Mouse (Mus musculus): ENCODE results near the gene Apaf1. TPM values are rescaled to one million over a fixed set of nuclear protein-coding genes. Genes with fewer than 3 reads are reported as not detected.

Apaf1 gene
- polyA plus RNA-seq, 1 experiment from 2014 or later, result 20.4 TPM

GRCm38 (mm10) chr10:90953103-90953709 lies 129.4 kb downstream of the Apaf1 start:
- ATAC-seq (ENCODE audit: low read depth), result no peak
- H3K27me3 ChIP-seq (ENCODE audit: control insufficient read depth, insufficient read depth, low read length), result no peaks in the 10 kb centered on the region
- H3K9me3 ChIP-seq (ENCODE audit: control insufficient read depth, low read length), result no peaks in the 10 kb centered on the region
- WGBS, result 91% methylated on average over 15 of the region's 15 CpGs
- no peak overlapping the region for H3K4me2 ChIP-seq (ENCODE audit: low read depth, low read length)
- no peak overlapping the region for H3K27ac ChIP-seq (ENCODE audit: low read depth, low read length)
- no peak overlapping the region for H3K9ac ChIP-seq (replicated peaks; ENCODE audit: low read depth, low read length)
- no peaks in the 10 kb centered on the region for H3K4me1 ChIP-seq (ENCODE audit: control insufficient read depth, insufficient read depth, low read length)
- H3K4me3 ChIP-seq (ENCODE audit: low read depth, low read length), result no peak overlapping the region
- H3K36me3 ChIP-seq (ENCODE audit: control insufficient read depth, insufficient read depth, low read length), result no peaks in the 10 kb centered on the region

GRCm38 (mm10) chr10:90947608-90948373 lies 134.8 kb downstream of the Apaf1 start:
- Histone ChIP-seq H3K27me3 (ENCODE audit: control insufficient read depth, insufficient read depth, low read length) (no peaks in the 10 kb centered on the region), H3K36me3 (ENCODE audit: control insufficient read depth, insufficient read depth, low read length) (no peaks in the 10 kb centered on the region), H3K27ac (ENCODE audit: low read depth, low read length) (no peak overlapping the region), H3K4me2 (ENCODE audit: low read depth, low read length) (no peak overlapping the region), H3K4me1 (ENCODE audit: control insufficient read depth, insufficient read depth, low read length) (no peaks in the 10 kb centered on the region), H3K9ac (replicated peaks; ENCODE audit: low read depth, low read length) (no peak overlapping the region), H3K9me3 (ENCODE audit: control insufficient read depth, low read length) (no peaks in the 10 kb centered on the region), H3K4me3 (ENCODE audit: low read depth, low read length) (no peak overlapping the region)
- no peak for ATAC-seq (ENCODE audit: low read depth)
- 90% methylated on average over 18 of the region's 18 CpGs for WGBS

GRCm38 (mm10) chr10:90947043-90947442 lies 135.5 kb downstream of the Apaf1 start:
- no peak overlapping the region for H3K4me2 ChIP-seq (ENCODE audit: low read depth, low read length)
- H3K9me3 ChIP-seq (ENCODE audit: control insufficient read depth, low read length), result no peaks in the 10 kb centered on the region
- no peaks in the 10 kb centered on the region for H3K36me3 ChIP-seq (ENCODE audit: control insufficient read depth, insufficient read depth, low read length)
- H3K27me3 ChIP-seq (ENCODE audit: control insufficient read depth, insufficient read depth, low read length), result no peaks in the 10 kb centered on the region
- no peak overlapping the region for H3K4me3 ChIP-seq (ENCODE audit: low read depth, low read length)
- no peaks in the 10 kb centered on the region for H3K4me1 ChIP-seq (ENCODE audit: control insufficient read depth, insufficient read depth, low read length)
- H3K9ac ChIP-seq (replicated peaks; ENCODE audit: low read depth, low read length), result no peak overlapping the region
- ATAC-seq (ENCODE audit: low read depth), result no peak
- WGBS, result 78% methylated on average over 6 of the region's 6 CpGs
- no peak overlapping the region for H3K27ac ChIP-seq (ENCODE audit: low read depth, low read length)

- Histone ChIP-seq H3K4me1 (ENCODE audit: control insufficient read depth, insufficient read depth, low read length) (no peaks in the 10 kb centered on the region), H3K4me2 (ENCODE audit: low read depth, low read length) (no peak overlapping the region), H3K4me3 (ENCODE audit: low read depth, low read length) (no peak overlapping the region), H3K9me3 (ENCODE audit: control insufficient read depth, low read length) (no peaks in the 10 kb centered on the region), H3K9ac (replicated peaks; ENCODE audit: low read depth, low read length) (no peak overlapping the region), H3K27me3 (ENCODE audit: control insufficient read depth, insufficient read depth, low read length) (no peaks in the 10 kb centered on the region), H3K27ac (ENCODE audit: low read depth, low read length) (no peak overlapping the region), H3K36me3 (ENCODE audit: control insufficient read depth, insufficient read depth, low read length) (no peaks in the 10 kb centered on the region; the same call in 1 of the 2 replicates)
- ATAC-seq (ENCODE audit: low read depth), result no peak
- WGBS, result 90% methylated on average over 14 of the region's 14 CpGs
Measured at GRCm38 (mm10) chr10:90942001-90942700, 140.4 kb downstream of the Apaf1 start.

- H3K9me3 ChIP-seq (ENCODE audit: control insufficient read depth, low read length), result no peaks in the 10 kb centered on the region
- no peak overlapping the region for H3K9ac ChIP-seq (replicated peaks; ENCODE audit: low read depth, low read length)
- H3K4me1 ChIP-seq (ENCODE audit: control insufficient read depth, insufficient read depth, low read length), result no peaks in the 10 kb centered on the region
- H3K36me3 ChIP-seq (ENCODE audit: control insufficient read depth, insufficient read depth, low read length), result no peaks in the 10 kb centered on the region; the same call in 1 of the 2 replicates
- 83% methylated on average over 15 of the region's 15 CpGs for WGBS
- no peaks in the 10 kb centered on the region for H3K27me3 ChIP-seq (ENCODE audit: control insufficient read depth, insufficient read depth, low read length)
- no peak overlapping the region for H3K4me3 ChIP-seq (ENCODE audit: low read depth, low read length)
- H3K4me2 ChIP-seq (ENCODE audit: low read depth, low read length), result no peak overlapping the region
- H3K27ac ChIP-seq (ENCODE audit: low read depth, low read length), result no peak overlapping the region
- ATAC-seq (ENCODE audit: low read depth), result no peak
Measured at GRCm38 (mm10) chr10:90940521-90941520, 141.7 kb downstream of the Apaf1 start.

Other genes starting within 250 kb of the Apaf1 start
- gene Ikbip, start 170 bp upstream of the Apaf1 start, polyA plus RNA-seq (2014; fragmentation: Nextera tagmentation; extraction: Ambion mirVana), result 18.7 and 22.1 TPM in 2 replicates
- 653 and 701 TPM in 2 replicates for gene Slc25a3, start 41.3 kb upstream of the Apaf1 start, polyA plus RNA-seq (2014; fragmentation: Nextera tagmentation; extraction: Ambion mirVana)
- 96.1 and 117 TPM in 2 replicates for gene Tmpo, start 98.5 kb upstream of the Apaf1 start, polyA plus RNA-seq (2014; fragmentation: Nextera tagmentation; extraction: Ambion mirVana)

Measured in neural tube, embryonic 14.5 days (tissue).